In genomic region chr10:11709742-11710141, GRCm38 (mm10) we compare ENCODE assay signal across 15 mouse cellular contexts.
"Had no signal": no experiment of that assay in that cellular context is flagged by ENCODE, and none has a peak within 500 bp of the region (broad histone marks: within the 10 kb centered on the region; RNA-seq: fewer than 3 reads in every experiment).

No protein-coding gene starts in this region.

- H3K27me3 ChIP-seq: midbrain, embryonic 12.5 days; neural tube, embryonic 12.5 days had no signal

- H3K4me3 ChIP-seq: midbrain, embryonic 10.5 days; midbrain, embryonic 12.5 days; neural tube, embryonic 12.5 days had no signal

- DNase-seq: lung, adult 18-20 months; lung, embryonic 14.5 days; lung, postnatal 10 days; lung, postnatal 4 days; midbrain, embryonic 14.5 days; right cerebral cortex, postnatal 25 days; right cerebral cortex, postnatal 4 days; spleen, adult 18-20 months; thymus, adult 18-20 months; thymus, postnatal 14 days; thymus, postnatal 36 days had no signal

- H3K9ac ChIP-seq: lung, embryonic 14.5 days; midbrain, embryonic 12.5 days; neural tube, embryonic 12.5 days had no signal

- H3K4me2 ChIP-seq: lung, embryonic 14.5 days; midbrain, embryonic 12.5 days; neural tube, embryonic 12.5 days had no signal

- H3K36me3 ChIP-seq: midbrain, embryonic 10.5 days; midbrain, embryonic 12.5 days; neural tube, embryonic 12.5 days had no signal

- H3K4me1 ChIP-seq: midbrain, embryonic 10.5 days; midbrain, embryonic 12.5 days; neural tube, embryonic 12.5 days had no signal

- H3K27ac ChIP-seq: midbrain, embryonic 10.5 days; midbrain, embryonic 12.5 days; neural tube, embryonic 12.5 days had no signal

- H3K9me3 ChIP-seq: midbrain, embryonic 10.5 days; midbrain, embryonic 12.5 days; neural tube, embryonic 12.5 days had no signal

- ATAC-seq: midbrain, embryonic 16.5 days had no signal
